Mouse (Mus musculus): ENCODE results near the gene Hrk.

- TF ChIP-seq CTCF (IDR thresholded peaks at IDR 0.05; ENCODE audit: control insufficient read depth, insufficient read depth, insufficient replicate concordance, low read depth, low read length) (no peak), POLR2A (IDR thresholded peaks at IDR 0.05; ENCODE audit: control insufficient read depth, low read depth, low read length) (no peak)
Observed at GRCm38 (mm10) chr5:118165462-118165861, 1.0 kb downstream of the Hrk start.

Measured in testis, adult 2 months (tissue).